Mouse (Mus musculus) cerebellum, adult 18-20 months (tissue): ENCODE data around the gene Spint2.

Experiments
- DNase-seq, 2 experiments: peaks; one replicate each; pipeline ENCODE4 v3.0.0; 2021

Spint2 gene

GRCm38 (mm10) chr7:29279261-29279660 is 2.5 kb downstream of the Spint2 start:
- no peak for DNase-seq

GRCm38 (mm10) chr7:29277510-29277909 is 4.2 kb downstream of the Spint2 start:
- DNase-seq: no peak

- no peak for DNase-seq
Measured at GRCm38 (mm10) chr7:29276715-29277114, 5.0 kb downstream of the Spint2 start.

GRCm38 (mm10) chr7:29271687-29272465 is 9.8 kb downstream of the Spint2 start:
- no peak for DNase-seq

GRCm38 (mm10) chr7:29270445-29270844 is 11.3 kb downstream of the Spint2 start:
- no peak for DNase-seq

GRCm38 (mm10) chr7:29266931-29267330 is 14.8 kb downstream of the Spint2 start:
- DNase-seq: no peak

GRCm38 (mm10) chr7:29265636-29266035 is 16.1 kb downstream of the Spint2 start:
- DNase-seq: no peak

- no peak for DNase-seq
Measured at GRCm38 (mm10) chr7:29263831-29264230, 17.9 kb downstream of the Spint2 start.

- no peak for DNase-seq
Measured at GRCm38 (mm10) chr7:29262151-29262550, 19.6 kb downstream of the Spint2 start.

- no peak for DNase-seq
Measured at GRCm38 (mm10) chr7:29259781-29260730, 21.7 kb downstream of the Spint2 start.

GRCm38 (mm10) chr7:29257368-29257767 is 24.3 kb downstream of the Spint2 start:
- no peak for DNase-seq

- no peak for DNase-seq
Measured at GRCm38 (mm10) chr7:29255875-29256274, 25.8 kb downstream of the Spint2 start.

- DNase-seq: no peak
Measured at GRCm38 (mm10) chr7:29253842-29254241, 27.9 kb downstream of the Spint2 start.

- DNase-seq: no peak
Measured at GRCm38 (mm10) chr7:29251166-29251565, 30.5 kb downstream of the Spint2 start.

- no peak for DNase-seq
Measured at GRCm38 (mm10) chr7:29248261-29248841, 33.4 kb downstream of the Spint2 start, which contains the start of gene 2200002D01Rik. TSS of gene 2200002D01Rik (minus strand) at chr7:29248466.

GRCm38 (mm10) chr7:29247706-29248105 is 34.0 kb downstream of the Spint2 start:
- no peak for DNase-seq

GRCm38 (mm10) chr7:29247314-29247700 is 34.4 kb downstream of the Spint2 start:
- peak; percentile 73 to 84 for DNase-seq

GRCm38 (mm10) chr7:29246619-29247313 is 34.9 kb downstream of the Spint2 start:
- DNase-seq: no peak

GRCm38 (mm10) chr7:29246015-29246414 is 35.7 kb downstream of the Spint2 start:
- no peak for DNase-seq

GRCm38 (mm10) chr7:29244732-29245416 is 36.8 kb downstream of the Spint2 start:
- DNase-seq: peak in 1 of 2 experiments; percentile 31

GRCm38 (mm10) chr7:29238019-29238967 is 43.4 kb downstream of the Spint2 start, which contains the start of gene Yif1b:
TSS of gene Yif1b (plus strand) at chr7:29238329.
- peak; percentile 97 to 99 for DNase-seq
